Mouse (Mus musculus) neural tube, embryonic 15.5 days (tissue): ENCODE measurements around the gene Styxl1. TPM values are rescaled to one million over a fixed set of nuclear protein-coding genes. Genes with fewer than 3 reads are reported as not detected.

Experiments
- ATAC-seq: fragments of 200-750 bp; cut with Nextera tagmentation; 2 replicates; pipeline ENCODE4 v1.8.0; 2017; ENCODE audit warnings: mild to moderate bottlenecking, moderate TSS enrichment, moderate library complexity; ENCODE audit not compliant: low FRiP score
- H3K27ac ChIP-seq: fragments of 300-500 bp; sonication (generic); replicated peaks from 2 replicates; pipeline ENCODE4 v1.5.1; 2015; ENCODE audit warnings: mild to moderate bottlenecking, inconsistent platforms
- H3K27me3 ChIP-seq: fragments of 300-500 bp; sonication (generic); replicated peaks from 2 replicates; pipeline ENCODE4 v1.6.1; 2015; ENCODE audit warnings: inconsistent platforms
- H3K36me3 ChIP-seq: fragments of 300-500 bp; sonication (generic); 2 replicates; pipeline ENCODE4 v1.6.1; 2015; ENCODE audit warnings: inconsistent platforms
- H3K4me1 ChIP-seq: fragments of 300-500 bp; sonication (generic); 2 replicates; pipeline ENCODE4 v1.6.1; 2015; ENCODE audit warnings: inconsistent platforms
- H3K4me2 ChIP-seq: fragments of 300-500 bp; sonication (generic); 2 replicates; pipeline ENCODE4 v1.6.1; 2015; ENCODE audit warnings: inconsistent platforms, mild to moderate bottlenecking, moderate library complexity
- H3K4me3 ChIP-seq: fragments of 300-500 bp; sonication (generic); replicated peaks from 2 replicates; pipeline ENCODE4 v1.5.1; 2015; ENCODE audit warnings: mild to moderate bottlenecking, inconsistent platforms
- H3K9ac ChIP-seq: fragments of 300-500 bp; sonication (generic); replicated peaks from 2 replicates; pipeline ENCODE4 v1.6.1; 2015; ENCODE audit warnings: mild to moderate bottlenecking, inconsistent platforms
- H3K9me3 ChIP-seq: fragments of 300-500 bp; sonication (generic); replicated peaks from 2 replicates; pipeline ENCODE4 v1.6.1; 2016; ENCODE audit warnings: inconsistent platforms
- WGBS: fragments of 180-500 bp; shearing (Covaris S2); methylation state at CpG from one replicate; pipeline ENCODE4 v1.1.7; 2015; ENCODE audit warnings: mixed read lengths; 5-methylcytosine and 5-hydroxymethylcytosine counted together
- polyA plus RNA-seq: library from polyadenylated mRNA; unstranded; fragments of >200 nt; fragmentation: Nextera tagmentation; extraction: Ambion mirVana; gene quantifications from 2 replicates; pipeline ENCODE4 v1.2.1, GENCODE M21; 2015

Gene Styxl1
- polyA plus RNA-seq, 1 experiment from 2014 or later, result 0.36 TPM

GRCm38 (mm10) chr5:135802641-135803040, 24.5 kb upstream of the Styxl1 start:
- no peaks in the 10 kb centered on the region for H3K9me3 ChIP-seq
- H3K9ac ChIP-seq, result no peak overlapping the region
- no peaks in the 10 kb centered on the region for H3K36me3 ChIP-seq
- peaks cover 28% of the 10 kb centered on the region for H3K4me1 ChIP-seq
- no peaks in the 10 kb centered on the region for H3K27me3 ChIP-seq
- peak overlapping the region; percentile 84; the same call in 1 of the 2 replicates for H3K27ac ChIP-seq
- 73% methylated on average over 8 of the region's 8 CpGs for WGBS
- no peak overlapping the region for H3K4me2 ChIP-seq
- H3K4me3 ChIP-seq, result no peak overlapping the region
- no peak for ATAC-seq

DNA sequence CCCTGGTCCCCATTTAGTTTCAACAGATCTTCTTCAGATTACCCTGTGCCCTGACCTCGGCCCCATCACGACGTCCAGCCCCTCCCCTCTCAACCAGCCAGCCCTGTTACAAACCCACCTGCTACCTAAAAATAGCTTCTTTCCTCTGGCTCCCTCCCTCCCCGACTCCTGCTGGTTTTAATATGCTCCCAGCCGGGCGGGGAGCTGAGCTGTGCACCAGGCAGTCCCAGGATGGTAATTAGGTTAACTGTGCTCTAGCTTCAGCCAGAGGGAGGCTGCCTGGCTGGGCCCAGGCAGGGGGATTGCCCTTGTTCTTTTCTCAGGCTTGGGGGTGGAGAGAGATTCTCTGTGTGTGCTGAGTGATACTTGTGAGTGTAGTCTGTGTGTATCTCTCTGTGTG, 22.7 kb upstream of the Styxl1 start:
- Histone ChIP-seq H3K27me3 (no peaks in the 10 kb centered on the region), H3K9ac (peak overlapping the region; percentile 3; the same call in 1 of the 2 replicates), H3K27ac (peak overlapping the region; percentile 84), H3K36me3 (no peaks in the 10 kb centered on the region), H3K4me1 (peaks cover 18% of the 10 kb centered on the region), H3K4me3 (no peak overlapping the region), H3K9me3 (no peaks in the 10 kb centered on the region), H3K4me2 (no peak overlapping the region)
- WGBS, result 2% methylated on average over 6 of the region's 6 CpGs
- peak; percentile 63 for ATAC-seq

- WGBS, result 42% methylated on average over 4 of the region's 4 CpGs
- peak overlapping the region; percentile 84; the same call in 1 of the 2 replicates for H3K27ac ChIP-seq
Measured at GRCm38 (mm10) chr5:135799746-135800145, 21.6 kb upstream of the Styxl1 start.

GRCm38 (mm10) chr5:135794859-135795181, 16.6 kb upstream of the Styxl1 start:
- peak overlapping the region; percentile 26; the same call in 1 of the 2 replicates for H3K9ac ChIP-seq
- peak overlapping the region; percentile 13; the same call in 1 of the 2 replicates for H3K4me3 ChIP-seq
- no peaks in the 10 kb centered on the region for H3K9me3 ChIP-seq
- WGBS, result 10% methylated on average over 5 of the region's 5 CpGs
- H3K4me2 ChIP-seq, result peak overlapping the region; percentile 46
- no peak; the same call in 1 of the 2 replicates for ATAC-seq
- H3K27me3 ChIP-seq, result no peaks in the 10 kb centered on the region
- peak overlapping the region; percentile 80 for H3K27ac ChIP-seq
- peaks cover 14% of the 10 kb centered on the region for H3K4me1 ChIP-seq
- H3K36me3 ChIP-seq, result peaks cover 23% of the 10 kb centered on the region

More at GRCm38 (mm10) chr5:135799746-135800145, 21.6 kb upstream of the Styxl1 start:
- Histone ChIP-seq H3K4me3 (no peak overlapping the region), H3K4me2 (no peak overlapping the region), H3K4me1 (peaks cover 23% of the 10 kb centered on the region), H3K27me3 (no peaks in the 10 kb centered on the region), H3K9ac (no peak overlapping the region), H3K9me3 (no peaks in the 10 kb centered on the region), H3K36me3 (no peaks in the 10 kb centered on the region)
- no peak for ATAC-seq

GRCm38 (mm10) chr5:135793996-135794858, 16.0 kb upstream of the Styxl1 start:
- peaks cover 29% of the 10 kb centered on the region for H3K36me3 ChIP-seq
- 0 out of 2 replicates have a peak overlapping the region, but pooled peaks have one; percentile 26 for H3K9ac ChIP-seq
- H3K9me3 ChIP-seq, result no peaks in the 10 kb centered on the region
- H3K27ac ChIP-seq, result peak overlapping the region; percentile 80
- H3K4me1 ChIP-seq, result peaks cover 14% of the 10 kb centered on the region
- peak overlapping the region; percentile 46 for H3K4me2 ChIP-seq
- no peaks in the 10 kb centered on the region for H3K27me3 ChIP-seq
- ATAC-seq, result peak; percentile 91
- 9% methylated on average over 20 of the region's 20 CpGs for WGBS
- H3K4me3 ChIP-seq, result peak overlapping the region; percentile 13; the same call in 1 of the 2 replicates

GRCm38 (mm10) chr5:135782901-135783300, 4.7 kb upstream of the Styxl1 start:
- H3K4me1 ChIP-seq, result peaks cover 17% of the 10 kb centered on the region
- no peaks in the 10 kb centered on the region for H3K9me3 ChIP-seq
- H3K36me3 ChIP-seq, result peaks cover 62% of the 10 kb centered on the region
- H3K27me3 ChIP-seq, result no peaks in the 10 kb centered on the region
- H3K27ac ChIP-seq, result no peak overlapping the region
- H3K4me3 ChIP-seq, result no peak overlapping the region
- no peak for ATAC-seq
- no peak overlapping the region for H3K9ac ChIP-seq
- 97% methylated on average over 4 of the region's 4 CpGs for WGBS
- no peak overlapping the region for H3K4me2 ChIP-seq

DNA sequence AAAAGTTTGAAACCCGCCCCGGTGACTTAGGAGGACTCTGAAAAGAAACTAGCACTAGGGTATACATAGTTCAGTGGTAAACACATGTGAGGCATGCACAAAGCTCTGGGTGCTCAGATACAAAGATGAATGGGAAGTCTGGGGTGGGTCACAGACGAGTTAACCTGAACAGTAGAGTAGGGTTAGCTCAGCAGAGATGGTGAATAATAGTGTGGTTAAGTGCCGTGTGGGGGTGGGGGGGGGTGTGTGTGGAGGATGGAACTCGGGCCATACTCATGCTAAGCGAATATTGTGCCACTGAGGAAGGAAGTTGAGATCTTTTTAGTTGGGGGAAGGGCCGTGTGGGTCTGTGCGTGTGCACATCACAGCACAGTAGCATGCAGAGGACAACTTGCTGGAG, 2.1 kb upstream of the Styxl1 start:
- no peak for ATAC-seq
- Histone ChIP-seq H3K4me1 (peaks cover 27% of the 10 kb centered on the region), H3K4me3 (no peak overlapping the region)

GRCm38 (mm10) chr5:135778471-135779445, 573 bp upstream of the Styxl1 start, which contains the start of gene Mdh2:
Gene Mdh2 (plus strand): TSS chr5:135778480.
- Histone ChIP-seq H3K27ac (peak within 1 kb of the TSS; percentile 95), H3K4me2 (peak within 1 kb of the TSS; percentile 85), H3K4me3 (peak within 1 kb of the TSS; percentile 94), H3K36me3 (peaks cover 20% of the 10 kb centered on the region), H3K9me3 (no peaks in the 10 kb centered on the region), H3K27me3 (no peaks in the 10 kb centered on the region), H3K9ac (peak within 1 kb of the TSS; percentile 90), H3K4me1 (peaks cover 27% of the 10 kb centered on the region)
- ATAC-seq, result peak; percentile 99
- 1% methylated on average over 70 of the region's 70 CpGs for WGBS

More for the DNA sequence above, 2.1 kb upstream of the Styxl1 start:
- H3K9me3 ChIP-seq, result no peaks in the 10 kb centered on the region
- H3K27ac ChIP-seq, result no peak overlapping the region
- H3K36me3 ChIP-seq, result peaks cover 36% of the 10 kb centered on the region
- WGBS, result 84% methylated on average over 8 of the region's 8 CpGs
- no peaks in the 10 kb centered on the region for H3K27me3 ChIP-seq
- H3K9ac ChIP-seq, result no peak overlapping the region
- H3K4me2 ChIP-seq, result no peak overlapping the region

DNA sequence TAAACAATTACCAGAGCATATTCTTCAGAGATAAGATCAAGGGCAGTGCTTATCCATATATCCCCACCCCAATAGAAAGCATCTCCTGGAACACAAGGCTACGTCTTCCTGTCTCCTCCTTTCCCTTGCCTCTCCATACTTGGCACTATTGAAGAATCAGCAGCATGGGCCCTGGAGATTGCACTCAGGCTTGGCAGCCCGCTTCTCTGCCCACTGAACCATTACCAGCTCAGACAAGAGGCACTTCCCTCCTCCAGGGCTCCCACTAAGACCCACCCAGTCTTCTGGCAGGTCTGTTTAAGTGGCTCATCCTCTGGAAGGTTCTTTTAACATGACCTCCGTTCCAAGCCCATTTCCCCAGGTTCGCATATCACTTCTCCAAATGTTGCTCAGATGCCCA, 1.6 kb downstream of the Styxl1 start:
- Histone ChIP-seq H3K9me3 (no peaks in the 10 kb centered on the region), H3K27ac (no peak overlapping the region), H3K9ac (no peak overlapping the region), H3K36me3 (peaks cover 4% of the 10 kb centered on the region), H3K27me3 (no peaks in the 10 kb centered on the region), H3K4me3 (no peak overlapping the region), H3K4me1 (peaks cover 27% of the 10 kb centered on the region), H3K4me2 (no peak overlapping the region)
- WGBS, result 81% methylated on average over 4 of the region's 4 CpGs
- no peak for ATAC-seq

- Histone ChIP-seq H3K27me3 (no peaks in the 10 kb centered on the region), H3K27ac (no peak overlapping the region), H3K4me3 (no peak overlapping the region), H3K9me3 (no peaks in the 10 kb centered on the region), H3K4me1 (peaks cover 7% of the 10 kb centered on the region), H3K9ac (no peak overlapping the region), H3K36me3 (no peaks in the 10 kb centered on the region), H3K4me2 (no peak overlapping the region)
- 73% methylated on average over 3 of the region's 3 CpGs for WGBS
- ATAC-seq, result no peak
Measured at GRCm38 (mm10) chr5:135772519-135772918, 5.7 kb downstream of the Styxl1 start.

DNA sequence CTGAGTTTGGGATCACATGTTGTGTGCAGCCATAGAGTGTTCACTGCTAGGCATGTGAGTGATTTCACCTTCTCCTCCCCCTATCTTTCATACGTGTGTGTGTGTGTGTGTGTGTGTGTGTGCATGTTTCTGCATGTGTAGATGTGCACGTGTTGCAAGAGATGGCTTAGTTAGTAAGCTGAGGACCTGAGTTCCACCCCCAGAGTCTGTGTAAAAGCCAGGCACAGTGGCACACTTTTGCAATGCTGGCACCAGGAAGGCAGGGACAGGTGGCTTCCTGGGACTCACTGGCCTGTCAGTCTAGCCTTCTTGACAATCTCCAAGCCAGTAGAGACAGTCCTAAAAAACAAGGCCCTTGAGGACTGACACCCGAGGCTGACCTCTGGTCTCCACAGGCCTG, 13.2 kb downstream of the Styxl1 start:
- Histone ChIP-seq H3K4me3 (no peak overlapping the region), H3K4me1 (no peaks in the 10 kb centered on the region)
- no peak for ATAC-seq

More for the DNA sequence above, 13.2 kb downstream of the Styxl1 start:
- no peak overlapping the region for H3K4me2 ChIP-seq
- H3K27me3 ChIP-seq, result 0 out of 2 replicates have a peak, but pooled peaks cover 5% of the 10 kb centered on the region
- no peak overlapping the region for H3K27ac ChIP-seq
- no peaks in the 10 kb centered on the region for H3K36me3 ChIP-seq
- no peak overlapping the region for H3K9ac ChIP-seq
- WGBS, result 76% methylated on average over 3 of the region's 3 CpGs
- no peaks in the 10 kb centered on the region for H3K9me3 ChIP-seq
